Mouse (Mus musculus) CH12.LX (cell line): ENCODE results near the gene Itpr3. TPM values are rescaled to one million over a fixed set of nuclear protein-coding genes. Genes with fewer than 3 reads are reported as not detected.

ENCODE experiments used
- DNase-seq: peaks from one replicate; pipeline ENCODE4 v3.0.0-alpha.2; 2013; ENCODE audit errors: extremely low read depth
- H3K27ac ChIP-seq: 2 replicates; pipeline ENCODE4 v1.5.1; 2012; ENCODE audit warnings: low read depth, mild to moderate bottlenecking, control low read depth, moderate library complexity; ENCODE audit not compliant: insufficient read depth
- H3K27me3 ChIP-seq: replicated peaks from 2 replicates; pipeline ENCODE3; 2012; ENCODE audit warnings: inconsistent platforms
- H3K36me3 ChIP-seq, 2 experiments: replicated peaks in 1 of 2; 2 replicates each; pipeline versions ENCODE3 to v1.6.1; 2012; ENCODE audit warnings: inconsistent platforms in 1 of 2, low read length in 1 of 2, mild to moderate bottlenecking in 1 of 2, mixed read lengths in 1 of 2, moderate library complexity in 1 of 2; ENCODE audit not compliant: control insufficient read depth in 1 of 2, insufficient read depth in 1 of 2
- H3K4me1 ChIP-seq, 2 experiments: 2 replicates each; pipeline ENCODE4 v1.6.1; 2012; ENCODE audit warnings: inconsistent platforms in 1 of 2, moderate library complexity in 1 of 2; ENCODE audit not compliant: insufficient read depth in 2 of 2, control insufficient read depth in 1 of 2
- H3K4me2 ChIP-seq: 2 replicates; pipeline ENCODE4 v1.6.1; 2012; ENCODE audit warnings: low read depth, mild to moderate bottlenecking, control low read depth; ENCODE audit not compliant: poor library complexity, insufficient read depth, severe bottlenecking
- H3K4me3 ChIP-seq, 3 experiments: fragments of 150-350 bp in 1 of 3; sonication (generic) in 1 of 3; replicated peaks in 1 of 3; 2 replicates each; pipeline versions ENCODE3 to v1.5.1; 2011 to 2012; ENCODE audit warnings: low read depth in 2 of 3, low read length in 2 of 3, mild to moderate bottlenecking in 2 of 3, moderate library complexity in 2 of 3, control low read depth in 1 of 3, improper control_type of control experiment in 1 of 3, inconsistent platforms in 1 of 3, mixed read lengths in 1 of 3; ENCODE audit not compliant: poor library complexity in 1 of 3
- H3K79me2 ChIP-seq: replicated peaks from 2 replicates; pipeline ENCODE4 v1.6.1; 2012; ENCODE audit warnings: mild to moderate bottlenecking, moderate library complexity; ENCODE audit not compliant: control insufficient read depth, poor library complexity, insufficient read depth, severe bottlenecking; ENCODE audit errors: extremely low read depth
- H3K9ac ChIP-seq: 2 replicates; pipeline ENCODE4 v1.6.1; 2012; ENCODE audit warnings: low read depth, mild to moderate bottlenecking, control low read depth, moderate library complexity; ENCODE audit not compliant: insufficient read depth
- H3K9me3 ChIP-seq: replicated peaks from 2 replicates; pipeline ENCODE3; 2012; ENCODE audit warnings: low read length, inconsistent platforms, mixed read lengths
- BHLHE40 ChIP-seq: IDR thresholded peaks from 2 replicates; pipeline ENCODE4 v1.6.1; 2011; ENCODE audit warnings: mild to moderate bottlenecking, low read depth, low read length, improper control_type of control experiment
- CHD1 ChIP-seq: IDR thresholded peaks from 2 replicates; pipeline ENCODE4 v1.6.1; 2012; ENCODE audit warnings: low read depth, low read length, improper control_type of control experiment, inconsistent platforms
- ELF1 ChIP-seq: IDR thresholded peaks from 2 replicates; pipeline ENCODE4 v1.6.1; 2014; ENCODE audit warnings: low read depth, mild to moderate bottlenecking, inconsistent platforms, low read length, improper control_type of control experiment
- ETS1 ChIP-seq: conservative IDR thresholded peaks from 2 replicates; pipeline ENCODE4 v1.6.1; 2012; ENCODE audit warnings: low read depth, mild to moderate bottlenecking, inconsistent platforms, low read length, improper control_type of control experiment, moderate library complexity
- IRF4 ChIP-seq: IDR thresholded peaks from 2 replicates; pipeline ENCODE4 v1.6.1; 2014; ENCODE audit warnings: low read depth, mild to moderate bottlenecking, inconsistent platforms, low read length, improper control_type of control experiment
- MAFK ChIP-seq: IDR thresholded peaks from 2 replicates; pipeline ENCODE4 v1.6.1; 2011; ENCODE audit warnings: low read length, improper control_type of control experiment; ENCODE audit not compliant: insufficient replicate concordance
- MYC ChIP-seq: IDR thresholded peaks from 2 replicates; pipeline ENCODE4 v1.6.1; 2011; ENCODE audit warnings: low read depth, mild to moderate bottlenecking, improper control_type of control experiment, low read length
- POLR2A ChIP-seq: IDR thresholded peaks from 2 replicates; pipeline ENCODE4 v1.6.1; 2011; ENCODE audit warnings: low read depth, mild to moderate bottlenecking, improper control_type of control experiment, low read length
- POLR2AphosphoS2 ChIP-seq: IDR thresholded peaks from 2 replicates; pipeline ENCODE4 v1.6.1; 2011; ENCODE audit warnings: low read depth, low read length, improper control_type of control experiment
- RCOR1 ChIP-seq: conservative IDR thresholded peaks from 2 replicates; pipeline ENCODE4 v1.6.1; 2012; ENCODE audit warnings: low read depth, mild to moderate bottlenecking, inconsistent platforms, low read length, improper control_type of control experiment
- SIN3A ChIP-seq: IDR thresholded peaks from 2 replicates; pipeline ENCODE4 v1.6.1; 2012; ENCODE audit warnings: low read length, improper control_type of control experiment, inconsistent platforms
- TCF12 ChIP-seq: IDR thresholded peaks from 2 replicates; pipeline ENCODE4 v1.6.1; 2014; ENCODE audit warnings: low read depth, mild to moderate bottlenecking, inconsistent platforms, low read length, improper control_type of control experiment
- UBTF ChIP-seq: IDR thresholded peaks from 2 replicates; pipeline ENCODE4 v1.6.1; 2012; ENCODE audit warnings: low read depth, mild to moderate bottlenecking, inconsistent platforms, low read length, improper control_type of control experiment, moderate library complexity
- USF1 ChIP-seq: IDR thresholded peaks from 2 replicates; pipeline ENCODE4 v1.6.1; 2014; ENCODE audit warnings: low read depth, mild to moderate bottlenecking, inconsistent platforms, low read length, improper control_type of control experiment
- USF2 ChIP-seq: conservative IDR thresholded peaks from 2 replicates; pipeline ENCODE4 v1.6.1; 2011; ENCODE audit warnings: low read depth, low read length, improper control_type of control experiment
- ZNF384 ChIP-seq: IDR thresholded peaks from 2 replicates; pipeline ENCODE4 v1.6.1; 2012; ENCODE audit warnings: low read depth, low read length, improper control_type of control experiment, inconsistent platforms
- dilution Hi-C: fragments of 300-500 bp; cut with MboI; formaldehyde crosslinking; loops from 2 replicates; pipeline ENCODE4 v1.14.3; 2020; ENCODE audit warnings: low sequenced_read_pairs; ENCODE audit not compliant: extremely low pct_unique_long_range_greater_than_20kb, extremely low pct_ligation_motif_present
- in situ Hi-C: fragments of 300-500 bp; cut with MboI; formaldehyde crosslinking; loops from 3 replicates; pipeline ENCODE4 v1.14.3; 2019; ENCODE audit warnings: low sequenced_read_pairs, low pct_ligation_motif_present, low pct_unique_long_range_greater_than_20kb, mixed read lengths
- polyA plus RNA-seq: library from polyadenylated mRNA; unstranded; fragments of >175 nt; gene quantifications from 2 replicates; pipeline ENCODE4 v1.2.1, GENCODE M21; 2012; ENCODE audit warnings: low read depth; ENCODE audit not compliant: insufficient read length
- total RNA-seq, 2 experiments: library from RNA; depleted of rRNA; stranded (reverse); fragments of 300-350 nt in 1 of 2; fragments of >200 nt in 1 of 2; gene quantifications; 2 replicates each; pipeline ENCODE4 v1.2.3; 2012 to 2014

The Itpr3 gene
- total and polyA plus RNA-seq, 3 experiments: 2.5 to 11.3 (median 9.5) TPM

DNA sequence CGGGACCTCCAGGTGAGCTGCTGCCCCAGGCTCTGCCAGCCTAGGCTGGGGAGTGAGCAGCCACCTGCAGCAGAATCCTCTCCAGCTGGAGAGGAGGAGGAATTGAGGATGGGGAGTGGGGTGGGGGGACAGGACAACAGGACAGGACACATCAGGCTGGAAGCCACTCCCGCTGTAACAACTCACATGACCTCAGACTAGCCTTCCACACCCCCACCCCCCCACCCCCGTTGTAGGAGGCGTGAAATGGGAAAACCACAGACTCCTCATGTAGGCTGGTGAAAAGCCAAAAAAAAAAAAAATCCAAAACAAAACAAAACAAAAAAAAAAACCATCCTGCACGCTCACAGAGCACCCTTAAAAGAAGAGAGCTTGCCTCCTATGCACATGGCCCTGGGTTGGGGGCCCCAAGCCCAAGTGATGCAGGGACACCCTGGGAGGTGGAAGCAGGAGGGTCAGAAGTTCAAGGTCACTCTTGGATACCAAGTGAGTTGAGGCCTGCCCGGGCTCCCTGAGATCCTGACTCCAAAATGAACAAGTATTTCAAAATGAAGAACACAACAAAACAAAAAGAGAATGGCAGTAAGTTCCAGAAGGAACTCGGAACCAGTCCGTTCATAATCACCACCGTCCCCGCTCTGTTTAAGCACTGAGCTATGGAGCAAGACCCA is 17.5 kb upstream of the Itpr3 start:
- DNase-seq: no peak
- H3K4me1 ChIP-seq: peaks cover 30 to 63% of the 10 kb centered on the region in 2 experiments
- H3K9me3 ChIP-seq: no peaks in the 10 kb centered on the region
- no peak overlapping the region for H3K4me2 ChIP-seq
- no peaks in the 10 kb centered on the region for H3K79me2 ChIP-seq
- TF ChIP-seq SIN3A: no peak
- no peak for TF ChIP-seq UBTF
- TF ChIP-seq USF2: no peak
- no peak for TF ChIP-seq RCOR1
- no peak for TF ChIP-seq MAFK
- no peak for TF ChIP-seq POLR2AphosphoS2
- TF ChIP-seq ELF1: no peak
- TF ChIP-seq USF1: no peak
- no peak for TF ChIP-seq MYC
- TF ChIP-seq ZNF384: no peak
- no peak for TF ChIP-seq IRF4
- no peak for TF ChIP-seq CHD1
- no peak for TF ChIP-seq TCF12
- no peak overlapping the region for H3K27ac ChIP-seq
- H3K4me3 ChIP-seq: peak overlapping the region in 1 of 3 experiments; percentile 51
- no peak overlapping the region for H3K9ac ChIP-seq
- H3K27me3 ChIP-seq: no peaks in the 10 kb centered on the region
- in situ Hi-C loops (loop anchor here (10.0 to 25.0 kb wide), 2 partner anchors 45 to 473 kb away; partner anchors contain the start of gene Grm4), dilution Hi-C loops (no loop called here)
- peaks cover 0 to 38% of the 10 kb centered on the region in 2 experiments for H3K36me3 ChIP-seq

DNA sequence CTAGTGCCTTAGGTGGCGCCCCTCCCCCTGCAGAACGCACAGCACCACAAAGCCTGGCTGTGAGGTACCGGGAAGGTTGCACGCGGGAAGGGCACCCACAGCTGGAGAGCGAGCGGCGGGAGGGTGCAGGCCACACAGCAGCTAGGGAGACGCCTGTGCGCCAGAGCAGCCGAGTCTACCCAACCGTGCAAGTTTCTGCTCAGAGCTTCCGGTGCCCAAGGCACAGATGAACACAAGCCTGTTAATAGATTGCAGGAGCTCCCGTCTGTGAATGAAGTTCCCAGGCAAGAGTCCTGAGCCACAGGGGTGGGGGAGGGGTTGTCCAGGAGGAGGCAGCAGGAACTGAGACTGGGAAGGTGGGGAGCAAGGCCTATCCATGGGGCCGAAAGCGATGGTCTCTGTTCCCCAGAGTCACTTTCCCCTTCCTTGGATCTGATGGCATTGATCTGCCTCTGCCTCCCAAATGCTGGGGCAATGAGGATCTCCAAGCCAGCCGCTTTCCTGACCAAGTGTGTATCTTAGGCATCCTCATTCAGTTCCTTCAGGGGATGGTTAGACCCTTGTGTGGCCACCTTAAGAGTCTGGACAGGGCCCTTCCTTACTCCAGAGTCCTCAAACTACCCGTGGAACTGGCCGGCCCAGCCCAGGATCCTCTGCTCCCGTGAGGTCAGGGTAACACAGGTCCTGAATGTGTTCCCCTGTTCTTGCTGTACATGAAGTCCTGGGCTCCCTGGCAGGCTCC is 16.6 kb upstream of the Itpr3 start:
- Histone ChIP-seq H3K4me1 (peaks cover 30 to 63% of the 10 kb centered on the region in 2 experiments), H3K9ac (no peak overlapping the region), H3K27ac (no peak overlapping the region), H3K79me2 (no peaks in the 10 kb centered on the region), H3K4me3 (peak overlapping the region in 2 of 3 experiments; percentile 20 to 51), H3K9me3 (no peaks in the 10 kb centered on the region), H3K36me3 (peaks cover 0 to 29% of the 10 kb centered on the region in 2 experiments), H3K4me2 (no peak overlapping the region), H3K27me3 (no peaks in the 10 kb centered on the region)
- DNase-seq: peak; percentile 67
- dilution Hi-C loops: no loop called here
- in situ Hi-C loops: loop anchor here (25.0 kb wide), 1 partner anchor 472 kb away; the partner anchor contains the start of gene Grm4
- 0 out of 2 replicates have a peak, but pooled peaks have one; percentile 56 for TF ChIP-seq BHLHE40
- no peak for TF ChIP-seq ZNF384
- peak; percentile 23; the same call in 1 of the 2 replicates for TF ChIP-seq ETS1
- TF ChIP-seq POLR2A: no peak; the same call in 1 of the 2 replicates
- no peak for TF ChIP-seq IRF4
